Mouse (Mus musculus) MEL (cell line): Measurements from ENCODE around the gene Chrm3. TPM values are rescaled to one million over a fixed set of nuclear protein-coding genes. Genes with fewer than 3 reads are reported as not detected.

ENCODE experiments used
- DNase-seq: peaks from one replicate; pipeline ENCODE4 v3.0.0; 2011; ENCODE audit warnings: low read depth, low spot score
- H3K27ac ChIP-seq: 2 replicates; pipeline ENCODE4 v1.5.1; 2012; ENCODE audit warnings: low read depth, mild to moderate bottlenecking, control low read depth, low read length, moderate library complexity; ENCODE audit not compliant: control insufficient read depth
- H3K27me3 ChIP-seq, 2 experiments: fragments of 150-350 bp in 1 of 2; sonication (generic) in 1 of 2; 2 replicates each; pipeline ENCODE4 v1.6.1; 2012; ENCODE audit warnings: low read length in 2 of 2, mild to moderate bottlenecking in 2 of 2, improper control_type of control experiment in 1 of 2, moderate library complexity in 1 of 2; ENCODE audit not compliant: insufficient read depth in 2 of 2, control insufficient read depth in 1 of 2
- H3K36me3 ChIP-seq, 2 experiments: 2 replicates each; pipeline ENCODE4 v1.6.1; 2012 to 2014; ENCODE audit warnings: low read length in 2 of 2, improper control_type of control experiment in 1 of 2, inconsistent platforms in 1 of 2, mild to moderate bottlenecking in 1 of 2; ENCODE audit not compliant: insufficient read depth in 2 of 2, control insufficient read depth in 1 of 2
- H3K4me1 ChIP-seq, 2 experiments: fragments of 150-350 bp in 1 of 2; sonication (generic) in 1 of 2; 2 replicates each; pipeline ENCODE4 v1.6.1; 2012; ENCODE audit warnings: low read length in 2 of 2, improper control_type of control experiment in 1 of 2, mild to moderate bottlenecking in 1 of 2; ENCODE audit not compliant: insufficient read depth in 2 of 2, control insufficient read depth in 1 of 2
- H3K4me3 ChIP-seq, 2 experiments: fragments of 150-350 bp in 1 of 2; sonication (generic) in 1 of 2; 2 replicates each; pipeline ENCODE4 v1.5.1; 2012; ENCODE audit warnings: low read depth in 2 of 2, low read length in 2 of 2, mild to moderate bottlenecking in 2 of 2, moderate library complexity in 2 of 2, control low read depth in 1 of 2, improper control_type of control experiment in 1 of 2; ENCODE audit not compliant: control insufficient read depth in 1 of 2, insufficient read depth in 1 of 2
- H3K79me2 ChIP-seq: 2 replicates; pipeline ENCODE4 v1.6.1; 2012; ENCODE audit warnings: mild to moderate bottlenecking, low read length, moderate library complexity; ENCODE audit not compliant: control insufficient read depth, poor library complexity, insufficient read depth
- H3K9ac ChIP-seq: 2 replicates; pipeline ENCODE4 v1.6.1; 2012; ENCODE audit warnings: low read depth, mild to moderate bottlenecking, control low read depth, low read length, moderate library complexity; ENCODE audit not compliant: control insufficient read depth, poor library complexity, severe bottlenecking
- H3K9me3 ChIP-seq: fragments of 150-350 bp; sonication (generic); replicated peaks from 2 replicates; pipeline ENCODE4 v1.6.1; 2012; ENCODE audit warnings: mild to moderate bottlenecking, low read length, improper control_type of control experiment, moderate library complexity; ENCODE audit not compliant: insufficient read depth
- CHD1 ChIP-seq: IDR thresholded peaks from 2 replicates; pipeline ENCODE4 v1.6.1; 2012; ENCODE audit warnings: low read depth, mild to moderate bottlenecking, inconsistent platforms, low read length, improper control_type of control experiment
- CTCF ChIP-seq, 3 experiments: IDR thresholded peaks in 2 of 3; conservative IDR thresholded peaks in 1 of 3; 2 replicates each; pipeline ENCODE4 v1.5.1; 2011 to 2012; ENCODE audit warnings: low read length in 3 of 3, low read depth in 2 of 3, mild to moderate bottlenecking in 2 of 3, improper control_type of control experiment in 1 of 3, inconsistent platforms in 1 of 3, mixed read lengths in 1 of 3, moderate library complexity in 1 of 3; ENCODE audit not compliant: control insufficient read depth in 1 of 3, insufficient read depth in 1 of 3, poor library complexity in 1 of 3, severe bottlenecking in 1 of 3
- ELF1 ChIP-seq: IDR thresholded peaks from 2 replicates; pipeline ENCODE4 v1.6.1; 2014; ENCODE audit warnings: low read depth, mild to moderate bottlenecking, inconsistent platforms, low read length, improper control_type of control experiment, moderate library complexity
- EP300 ChIP-seq, 2 experiments: IDR thresholded peaks; 2 replicates each; pipeline ENCODE4 v1.6.1; 2011; ENCODE audit warnings: improper control_type of control experiment in 2 of 2, low read length in 2 of 2, low read depth in 1 of 2, mild to moderate bottlenecking in 1 of 2
- ETS1 ChIP-seq: IDR thresholded peaks from 2 replicates; pipeline ENCODE4 v1.6.1; 2012; ENCODE audit warnings: low read depth, mild to moderate bottlenecking, inconsistent platforms, low read length, improper control_type of control experiment, moderate library complexity
- JUND ChIP-seq: IDR thresholded peaks from 2 replicates; pipeline ENCODE4 v1.6.1; 2011; ENCODE audit warnings: low read depth, mild to moderate bottlenecking, improper control_type of control experiment, low read length
- KAT2A ChIP-seq: conservative IDR thresholded peaks from 2 replicates; pipeline ENCODE4 v1.6.1; 2012; ENCODE audit warnings: low read depth, low read length, improper control_type of control experiment, inconsistent platforms
- MAFK ChIP-seq: IDR thresholded peaks from 2 replicates; pipeline ENCODE4 v1.6.1; 2011; ENCODE audit warnings: low read depth, mild to moderate bottlenecking, low read length, improper control_type of control experiment, borderline replicate concordance
- MAX ChIP-seq: IDR thresholded peaks from 2 replicates; pipeline ENCODE4 v1.6.1; 2011; ENCODE audit warnings: low read length, improper control_type of control experiment
- MAZ ChIP-seq: IDR thresholded peaks from 2 replicates; pipeline ENCODE4 v1.6.1; 2012; ENCODE audit warnings: low read depth, mild to moderate bottlenecking, inconsistent platforms, low read length, improper control_type of control experiment
- MEF2A ChIP-seq: IDR thresholded peaks from 2 replicates; pipeline ENCODE4 v1.6.1; 2014; ENCODE audit warnings: low read depth, mild to moderate bottlenecking, inconsistent platforms, low read length, improper control_type of control experiment; ENCODE audit not compliant: poor library complexity, insufficient replicate concordance, severe bottlenecking; ENCODE audit errors: extremely low read depth
- MYB ChIP-seq: IDR thresholded peaks from 2 replicates; pipeline ENCODE4 v1.6.1; 2011; ENCODE audit warnings: mild to moderate bottlenecking, low read depth, low read length, improper control_type of control experiment
- MYC ChIP-seq: IDR thresholded peaks from 2 replicates; pipeline ENCODE4 v1.6.1; 2011; ENCODE audit warnings: low read depth, mild to moderate bottlenecking, low read length, improper control_type of control experiment, moderate library complexity
- NELFE ChIP-seq: IDR thresholded peaks from 2 replicates; pipeline ENCODE4 v1.6.1; 2011; ENCODE audit warnings: low read depth, low read length, improper control_type of control experiment
- NRF1 ChIP-seq: IDR thresholded peaks from 2 replicates; pipeline ENCODE4 v1.6.1; 2014; ENCODE audit warnings: low read depth, mild to moderate bottlenecking, inconsistent platforms, low read length, improper control_type of control experiment, moderate library complexity; ENCODE audit not compliant: poor library complexity, insufficient read depth, severe bottlenecking
- POLR2A ChIP-seq, 2 experiments: IDR thresholded peaks; 2 replicates each; pipeline ENCODE4 v1.6.1; 2011 to 2012; ENCODE audit warnings: low read length in 2 of 2, mild to moderate bottlenecking in 2 of 2, control low read depth in 1 of 2, improper control_type of control experiment in 1 of 2, low read depth in 1 of 2, moderate library complexity in 1 of 2; ENCODE audit not compliant: control insufficient read depth in 1 of 2, insufficient read depth in 1 of 2, poor library complexity in 1 of 2
- POLR2AphosphoS5 ChIP-seq: IDR thresholded peaks from 2 replicates; pipeline ENCODE4 v1.6.1; 2012; ENCODE audit warnings: low read depth, borderline replicate concordance, mild to moderate bottlenecking, inconsistent platforms, low read length, moderate library complexity, mixed read lengths
- RAD21 ChIP-seq: IDR thresholded peaks from 2 replicates; pipeline ENCODE4 v1.6.1; 2011; ENCODE audit warnings: mild to moderate bottlenecking, low read depth, low read length, improper control_type of control experiment
- SMC3 ChIP-seq: IDR thresholded peaks from 2 replicates; pipeline ENCODE4 v1.6.1; 2011; ENCODE audit warnings: low read depth, low read length, improper control_type of control experiment
- TAL1 ChIP-seq: IDR thresholded peaks from 2 replicates; pipeline ENCODE4 v1.6.1; 2012; ENCODE audit warnings: mild to moderate bottlenecking, inconsistent platforms, low read length, moderate library complexity, mixed read lengths
- TBP ChIP-seq: IDR thresholded peaks from 2 replicates; pipeline ENCODE4 v1.8.0; 2011; ENCODE audit warnings: low read depth, low read length, improper control_type of control experiment
- TCF12 ChIP-seq: IDR thresholded peaks from 2 replicates; pipeline ENCODE4 v1.6.1; 2014; ENCODE audit warnings: low read depth, mild to moderate bottlenecking, inconsistent platforms, low read length, improper control_type of control experiment, moderate library complexity
- UBTF ChIP-seq: IDR thresholded peaks from 2 replicates; pipeline ENCODE4 v1.6.1; 2012; ENCODE audit warnings: low read depth, mild to moderate bottlenecking, inconsistent platforms, low read length, improper control_type of control experiment, moderate library complexity, borderline replicate concordance; ENCODE audit not compliant: insufficient read depth
- ZC3H11A ChIP-seq: IDR thresholded peaks from 2 replicates; pipeline ENCODE4 v1.6.1; 2012; ENCODE audit warnings: low read depth, mild to moderate bottlenecking, inconsistent platforms, low read length, improper control_type of control experiment
- ZKSCAN1 ChIP-seq: IDR thresholded peaks from 2 replicates; pipeline ENCODE4 v1.6.1; 2012; ENCODE audit warnings: low read depth, mild to moderate bottlenecking, inconsistent platforms, low read length, improper control_type of control experiment, moderate library complexity
- polyA plus RNA-seq, 2 experiments: library from polyadenylated mRNA; stranded (reverse) in 1 of 2; unstranded in 1 of 2; fragments of >175 nt in 1 of 2; fragments of >200 nt in 1 of 2; gene quantifications; 2 replicates each; pipeline versions ENCODE4 v1.2.1 to v1.2.4; 2012; ENCODE audit warnings: low replicate concordance in 2 of 2, low read depth in 1 of 2; ENCODE audit not compliant: insufficient read length in 2 of 2, insufficient read depth in 1 of 2, missing spikeins in 1 of 2
- total RNA-seq: library from RNA; depleted of rRNA; stranded (reverse); fragments of 300-350 nt; gene quantifications from 2 replicates; pipeline ENCODE4 v1.2.3, GENCODE M21; 2012

The Chrm3 gene
- total and polyA plus RNA-seq, 3 experiments, result not detected

DNA sequence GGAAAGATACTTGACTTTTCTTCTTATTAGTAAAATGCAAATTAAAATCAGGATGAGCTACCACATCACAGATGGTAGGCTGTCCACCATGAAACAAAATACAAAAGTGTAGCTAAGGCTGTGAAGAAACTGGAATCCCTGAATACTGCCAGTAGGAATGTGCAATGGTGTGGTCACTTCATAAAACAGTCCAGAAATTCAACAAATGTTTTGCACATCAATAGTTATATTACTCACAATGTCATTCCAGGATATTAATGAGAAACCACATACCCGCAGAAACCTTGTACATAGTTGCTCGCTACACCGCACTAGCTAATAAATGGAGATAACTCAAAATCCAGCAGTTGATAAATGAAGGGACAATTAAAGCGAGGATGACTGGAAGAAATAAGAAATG is 447.9 kb downstream of the Chrm3 start:
- H3K9me3 ChIP-seq, result no peaks in the 10 kb centered on the region
- H3K4me3 ChIP-seq, result no peak overlapping the region
- no peaks in the 10 kb centered on the region for H3K27me3 ChIP-seq
- DNase-seq, result no peak
- no peak overlapping the region for H3K9ac ChIP-seq
- no peaks in the 10 kb centered on the region for H3K36me3 ChIP-seq
- H3K27ac ChIP-seq, result no peak overlapping the region
- no peaks in the 10 kb centered on the region for H3K79me2 ChIP-seq
- H3K4me1 ChIP-seq, result no peaks in the 10 kb centered on the region
- TF ChIP-seq ZKSCAN1, result no peak
- no peak for TF ChIP-seq SMC3
- TF ChIP-seq RAD21, result no peak
- TF ChIP-seq MYC, result no peak
- no peak for TF ChIP-seq ELF1
- TF ChIP-seq NRF1, result no peak
- TF ChIP-seq MAX, result no peak
- TF ChIP-seq UBTF, result no peak
- no peak for TF ChIP-seq TCF12
- TF ChIP-seq MAFK, result no peak
- TF ChIP-seq CHD1, result no peak
- no peak for TF ChIP-seq NELFE
- no peak for TF ChIP-seq ETS1

DNA sequence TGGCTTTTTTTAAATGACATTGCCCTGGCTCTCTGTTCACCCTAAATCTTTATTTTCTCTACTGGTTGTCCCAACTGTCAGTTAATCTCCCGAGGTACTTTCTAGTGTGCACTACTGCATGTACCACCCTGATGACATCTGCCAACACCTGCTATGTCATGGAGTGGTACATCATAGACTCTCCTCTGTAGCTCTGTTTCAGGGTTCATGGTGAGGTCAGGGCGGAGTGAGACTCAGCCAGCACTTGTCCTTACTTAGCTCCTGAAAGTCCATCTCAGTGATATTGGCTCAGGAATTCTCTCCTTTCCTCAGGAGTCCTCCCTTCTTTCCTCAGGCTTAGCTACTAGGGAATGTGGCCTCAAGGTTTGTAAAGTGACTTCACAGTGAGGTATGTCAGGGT is 451.9 kb downstream of the Chrm3 start:
- Histone ChIP-seq H3K9ac (no peak overlapping the region), H3K4me1 (no peaks in the 10 kb centered on the region), H3K9me3 (no peaks in the 10 kb centered on the region), H3K27ac (no peak overlapping the region), H3K36me3 (no peaks in the 10 kb centered on the region), H3K79me2 (no peaks in the 10 kb centered on the region), H3K4me3 (no peak overlapping the region), H3K27me3 (no peaks in the 10 kb centered on the region; a peak in 1 of 4 replicates)
- no peak for DNase-seq
- TF ChIP-seq ZKSCAN1 (no peak), TBP (no peak), CTCF (IDR thresholded peaks at IDR 0.05 in 2 of 3, conservative IDR thresholded peaks at IDR 0.05 in 1 of 3; ENCODE audit: control insufficient read depth in 1 of 3, insufficient read depth in 1 of 3, low read depth in 2 of 3, low read length in 3 of 3, poor library complexity in 1 of 3, severe bottlenecking in 1 of 3) (no peak), MAZ (no peak), MEF2A (no peak), POLR2A (IDR thresholded peaks at IDR 0.05; ENCODE audit: control insufficient read depth in 1 of 2, insufficient read depth in 1 of 2, low read depth in 1 of 2, low read length in 2 of 2, poor library complexity in 1 of 2) (no peak), UBTF (no peak), EP300 (IDR thresholded peaks at IDR 0.05; ENCODE audit: low read depth in 1 of 2, low read length in 2 of 2) (no peak), KAT2A (no peak), MYB (no peak), ZC3H11A (no peak), ELF1 (no peak), MAFK (no peak), TCF12 (no peak), MAX (no peak), POLR2AphosphoS5 (no peak), SMC3 (no peak), JUND (no peak), TAL1 (no peak)
